Mouse (Mus musculus): Measurements from ENCODE around the gene Spink4. TPM values are rescaled to one million over a fixed set of nuclear protein-coding genes. Genes with fewer than 3 reads are reported as not detected.

The Spink4 gene
- not detected for total RNA-seq (2021)
- long read RNA-seq, experiment 1 = 0 reads
- long read RNA-seq, experiment 2 = 0 reads

GRCm38 (mm10) chr4:40919785-40920184, at the start of gene Spink4:
Gene Spink4 (plus strand): TSS chr4:40920052.
- intact Hi-C loops (cut with DNase I) = no loop called here
- DNase-seq (ENCODE audit: low spot score in 2 of 2) = no peak

- no peak for DNase-seq (ENCODE audit: low spot score in 2 of 2)
- intact Hi-C loops (cut with DNase I) = no loop called here
Observed at GRCm38 (mm10) chr4:40870206-40870605, 49.6 kb upstream of the Spink4 start.

GRCm38 (mm10) chr4:40872129-40872528, 47.7 kb upstream of the Spink4 start:
- intact Hi-C loops (cut with DNase I) = no loop called here
- no peak for DNase-seq (ENCODE audit: low spot score in 2 of 2)

GRCm38 (mm10) chr4:40873320-40873719, 46.5 kb upstream of the Spink4 start:
- intact Hi-C loops (cut with DNase I) = no loop called here
- DNase-seq (ENCODE audit: low spot score in 2 of 2) = no peak

DNA sequence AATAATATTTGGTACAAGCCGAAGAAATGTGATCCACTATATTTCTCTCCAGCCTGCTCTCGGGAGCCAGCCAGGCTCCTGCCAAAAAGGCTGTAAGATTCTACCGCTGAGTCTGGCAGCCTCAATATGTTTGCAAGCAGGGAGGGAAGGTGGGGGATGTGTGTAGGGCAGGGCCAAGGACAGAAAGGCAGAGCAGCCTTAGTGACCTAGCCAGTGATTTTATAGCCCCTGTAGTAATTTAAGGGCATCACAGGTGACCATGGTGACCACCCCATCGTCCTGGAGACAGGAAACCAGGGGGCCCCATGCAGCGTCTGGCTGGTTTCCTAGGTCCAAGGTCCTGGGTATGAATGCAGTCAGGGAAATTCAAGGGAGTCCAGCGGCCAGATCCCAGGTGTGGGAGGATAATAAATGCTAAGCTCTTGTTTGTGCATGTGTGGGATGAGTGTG, 45.7 kb upstream of the Spink4 start:
- intact Hi-C loops (cut with DNase I) = no loop called here
- DNase-seq (ENCODE audit: low spot score in 2 of 2) = no peak

- intact Hi-C loops (cut with DNase I) = no loop called here
- no peak for DNase-seq (ENCODE audit: low spot score in 2 of 2)
Observed at GRCm38 (mm10) chr4:40874794-40875552, 44.9 kb upstream of the Spink4 start.

GRCm38 (mm10) chr4:40875842-40876241, 44.0 kb upstream of the Spink4 start:
- DNase-seq (ENCODE audit: low spot score in 2 of 2) = peak; percentile 81 to 84
- intact Hi-C loops (cut with DNase I) = no loop called here

DNA sequence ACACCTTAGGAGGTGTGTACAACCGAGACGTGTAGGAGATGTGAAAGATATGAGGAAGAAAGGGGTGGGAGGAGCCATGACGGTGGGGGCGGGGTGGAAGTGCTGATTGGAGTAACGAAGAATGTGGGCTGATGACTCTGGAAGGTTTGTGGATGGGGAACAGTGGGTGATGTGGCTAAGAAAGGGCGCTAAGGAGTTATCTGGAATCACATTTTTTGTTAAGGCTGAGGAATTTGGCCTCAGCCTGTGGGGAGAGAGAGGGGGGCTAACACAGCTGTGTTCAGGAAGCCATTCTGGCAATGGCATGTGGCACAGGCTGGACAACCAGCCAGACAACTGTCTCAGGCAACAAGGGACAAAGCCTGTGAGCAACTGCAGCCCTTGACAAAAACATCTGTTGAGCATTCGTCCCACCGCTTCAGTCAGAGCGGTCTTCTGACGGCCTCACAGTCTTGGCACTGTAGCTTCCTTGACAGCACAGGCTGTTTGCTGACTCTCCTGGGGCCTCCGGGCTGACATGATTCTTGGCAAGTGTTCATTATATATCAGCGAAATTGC, 43.0 kb upstream of the Spink4 start:
- intact Hi-C loops (cut with DNase I) = no loop called here
- DNase-seq (ENCODE audit: low spot score in 2 of 2) = no peak

DNA sequence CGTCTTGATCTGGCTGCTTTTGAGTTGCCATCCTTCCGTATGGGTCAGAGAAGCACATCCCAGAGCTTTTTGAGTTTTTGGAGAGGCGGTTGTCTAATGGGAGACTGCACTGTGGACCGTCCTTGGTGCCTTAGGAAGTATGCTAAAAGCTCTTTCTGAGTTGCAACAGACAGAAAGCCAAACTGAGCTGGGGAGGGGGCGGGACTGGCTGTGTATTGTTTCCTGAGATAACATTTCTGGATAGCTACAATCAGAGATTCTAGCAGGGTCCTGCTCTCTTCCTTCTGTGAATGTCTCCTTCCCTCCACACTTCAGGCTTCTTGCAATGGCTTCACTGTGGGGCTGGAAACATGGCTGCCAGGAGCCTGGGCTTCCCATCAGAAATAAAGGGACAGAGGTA, 42.3 kb upstream of the Spink4 start:
- intact Hi-C loops (cut with DNase I) = no loop called here
- DNase-seq (ENCODE audit: low spot score in 2 of 2) = no peak

DNA sequence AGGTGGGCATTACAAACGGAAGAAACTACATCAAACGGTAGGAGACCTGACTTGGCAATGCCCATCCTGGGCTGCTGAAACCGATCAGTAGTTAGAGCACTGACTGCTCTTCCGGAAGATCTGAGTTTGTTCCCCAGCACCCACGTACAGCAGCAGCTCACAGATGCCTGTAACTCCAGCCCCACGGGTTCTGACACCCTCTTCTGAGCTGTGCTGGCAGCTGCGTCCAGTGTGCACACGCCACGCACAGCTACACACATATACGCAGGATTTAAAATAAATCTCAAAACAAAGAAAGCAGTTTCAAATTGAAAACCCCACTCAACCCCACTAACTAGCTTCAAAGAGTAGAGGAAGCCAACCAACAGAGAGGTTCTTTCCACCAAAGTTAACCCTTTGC, 36.7 kb upstream of the Spink4 start:
- intact Hi-C loops (cut with DNase I) = loop anchor here (10.0 kb wide), 1 partner anchor 142 kb away; no protein-coding TSS in a partner anchor
- DNase-seq (ENCODE audit: low spot score in 2 of 2) = peak in 1 of 2 experiments; percentile 44

DNA sequence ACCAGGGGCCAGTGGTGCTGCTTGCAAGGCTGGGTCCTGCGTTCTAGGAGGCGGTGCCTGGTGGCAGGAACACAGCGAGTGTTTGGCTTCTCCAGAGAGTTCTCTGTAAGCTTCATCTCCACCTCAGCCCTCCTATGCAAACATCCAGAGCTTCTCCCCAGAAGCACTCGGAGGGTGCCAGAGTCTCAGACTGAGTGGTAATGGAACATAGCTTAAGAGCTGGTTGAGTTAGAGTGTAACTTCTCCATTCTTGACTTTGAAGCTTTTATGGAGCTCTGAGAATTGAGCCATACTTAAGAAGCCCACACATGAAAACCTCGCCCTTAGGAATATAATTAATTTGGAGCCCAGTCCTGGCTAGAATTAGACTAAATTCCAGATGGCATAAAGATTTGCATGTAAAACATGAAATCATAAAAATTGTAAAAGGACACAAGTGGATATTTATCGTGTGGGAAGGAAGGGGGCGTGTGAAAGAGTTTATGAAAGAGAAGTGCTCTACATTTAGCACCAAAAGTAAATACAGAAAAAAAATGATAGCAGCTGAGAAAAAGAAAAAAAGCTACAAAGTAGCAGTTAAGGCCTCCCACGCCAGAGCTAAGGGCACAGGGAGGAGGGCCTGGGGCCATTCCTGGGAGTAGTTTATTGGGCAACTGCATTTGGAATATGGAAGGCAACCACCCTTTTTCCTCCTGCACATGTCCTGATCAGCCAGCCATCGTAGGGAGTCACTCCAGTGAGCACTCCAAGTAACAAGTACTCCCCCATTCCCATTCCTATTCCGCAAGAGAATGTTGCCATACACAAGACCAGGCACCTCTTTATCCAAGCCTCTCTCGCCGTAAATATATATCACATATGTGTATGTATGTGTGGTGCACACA, 35.3 kb upstream of the Spink4 start:
- intact Hi-C loops (cut with DNase I) = loop anchor here (10.0 kb wide), 1 partner anchor 140 kb away; no protein-coding TSS in a partner anchor
- peak; percentile 32 to 53 for DNase-seq (ENCODE audit: low spot score in 2 of 2)

DNA sequence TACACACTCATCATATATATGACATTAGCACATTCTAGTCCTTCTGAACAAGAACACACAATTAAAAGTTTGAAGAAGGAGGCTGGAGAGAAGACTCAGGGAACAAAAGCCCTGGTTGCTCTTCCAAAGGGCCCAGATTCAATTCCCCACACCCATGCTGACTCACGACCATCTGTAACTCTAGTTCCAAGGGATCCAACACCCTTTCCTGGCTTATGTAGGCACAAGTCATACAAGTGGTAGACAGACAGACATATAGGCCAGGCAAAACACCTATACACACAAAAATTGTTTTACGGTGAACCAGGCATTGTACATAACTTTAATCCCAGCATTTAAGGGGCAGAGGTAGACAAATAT, 34.7 kb upstream of the Spink4 start:
- no peak for DNase-seq (ENCODE audit: low spot score in 2 of 2)
- intact Hi-C loops (cut with DNase I) = loop anchor here (10.0 kb wide), 1 partner anchor 140 kb away; no protein-coding TSS in a partner anchor

DNA sequence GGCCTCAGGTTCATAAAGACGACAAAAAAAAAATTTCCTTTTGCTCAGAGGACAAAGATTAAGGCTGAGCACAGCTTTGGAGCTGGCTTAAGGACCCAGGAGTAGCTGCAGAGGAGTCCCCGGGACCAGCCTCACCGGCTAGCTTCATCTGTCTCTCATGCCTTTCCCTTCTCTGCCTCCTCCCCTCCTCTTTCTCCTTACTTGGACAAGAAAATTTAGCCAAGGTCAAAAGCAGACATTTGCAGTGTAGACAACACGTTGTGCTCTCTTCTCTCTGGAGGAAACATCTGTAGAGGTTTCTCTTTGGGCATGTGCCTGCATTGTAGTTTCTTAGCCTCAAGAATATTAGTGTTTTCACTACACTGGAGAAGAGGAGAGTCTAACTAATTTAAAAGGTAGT, 34.0 kb upstream of the Spink4 start:
- intact Hi-C loops (cut with DNase I) = loop anchor here (10.0 kb wide), 1 partner anchor 139 kb away; no protein-coding TSS in a partner anchor
- no peak for DNase-seq (ENCODE audit: low spot score in 2 of 2)

- intact Hi-C loops (cut with DNase I) = loop anchor here (10.0 kb wide), 1 partner anchor 136 kb away; no protein-coding TSS in a partner anchor
- DNase-seq (ENCODE audit: low spot score in 2 of 2) = no peak
Observed at GRCm38 (mm10) chr4:40888839-40889238, 31.0 kb upstream of the Spink4 start.

GRCm38 (mm10) chr4:40889252-40889651, 30.6 kb upstream of the Spink4 start:
- DNase-seq (ENCODE audit: low spot score in 2 of 2) = no peak
- intact Hi-C loops (cut with DNase I) = loop anchor here (10.0 kb wide), 1 partner anchor 136 kb away; no protein-coding TSS in a partner anchor

DNA sequence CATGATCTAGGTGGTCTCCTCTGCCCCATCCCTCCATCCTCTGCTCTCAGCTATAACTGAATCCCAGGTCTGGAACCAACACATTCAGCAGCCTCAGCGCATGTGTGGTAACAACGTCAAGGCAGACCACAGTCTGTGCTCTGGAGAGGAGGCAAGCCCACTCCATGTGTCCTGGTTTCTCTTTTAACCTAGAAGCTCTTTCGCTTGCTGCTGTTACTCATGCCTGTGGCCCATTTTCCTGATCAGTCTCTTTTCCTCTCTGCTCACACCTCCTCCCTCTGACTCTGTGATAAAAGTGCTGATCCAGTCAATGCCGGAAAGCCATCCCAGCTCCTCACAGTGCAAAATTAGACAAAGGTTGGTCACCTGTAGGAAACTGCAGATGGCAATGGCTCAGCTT, 29.9 kb upstream of the Spink4 start:
- intact Hi-C loops (cut with DNase I) = loop anchor here (10.0 kb wide), 1 partner anchor 135 kb away; no protein-coding TSS in a partner anchor
- no peak for DNase-seq (ENCODE audit: low spot score in 2 of 2)

DNA sequence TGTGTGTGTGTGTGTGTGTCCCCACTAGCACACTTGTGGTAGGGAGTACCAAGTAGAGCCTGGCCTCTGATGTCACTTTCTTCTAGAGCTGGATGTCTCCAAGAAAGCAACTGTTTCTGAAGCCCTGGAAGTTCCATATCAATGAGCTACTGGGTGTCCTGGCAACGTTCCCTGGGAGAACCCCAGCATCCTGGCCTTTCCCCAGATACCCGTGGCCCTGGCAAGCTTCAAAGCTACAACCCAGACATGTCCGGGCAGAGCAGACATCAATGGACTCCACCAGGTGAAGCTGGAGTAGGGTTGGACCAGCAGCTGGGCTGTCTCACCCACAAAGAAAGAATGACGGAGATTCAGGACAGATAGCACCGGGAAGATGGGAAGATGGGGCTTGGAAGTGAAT, 28.6 kb upstream of the Spink4 start:
- no peak for DNase-seq (ENCODE audit: low spot score in 2 of 2)
- intact Hi-C loops (cut with DNase I) = no loop called here

DNA sequence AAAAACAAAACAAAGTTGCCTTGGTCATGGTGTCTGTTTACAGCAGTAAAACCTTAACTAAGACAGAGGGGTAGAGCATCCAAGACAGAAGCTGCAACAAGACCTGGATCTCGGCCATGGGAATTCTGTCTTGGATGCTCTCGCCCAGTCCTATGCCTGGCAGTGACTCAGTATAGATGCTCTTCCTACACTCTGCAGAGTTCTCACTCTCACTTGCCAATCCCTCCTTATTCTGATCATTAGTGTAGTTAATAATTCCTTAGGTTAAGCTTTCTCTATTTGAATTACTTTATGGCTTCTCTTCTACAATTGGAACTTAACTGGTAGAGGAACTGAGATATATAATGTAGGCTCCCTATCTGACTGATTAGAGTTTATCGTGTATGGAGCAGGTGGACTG, 24.7 kb upstream of the Spink4 start:
- DNase-seq (ENCODE audit: low spot score in 2 of 2) = no peak
- intact Hi-C loops (cut with DNase I) = no loop called here

- intact Hi-C loops (cut with DNase I) = no loop called here
Observed at GRCm38 (mm10) chr4:40895646-40896045, 24.2 kb upstream of the Spink4 start.

More at GRCm38 (mm10) chr4:40895646-40896045, 24.2 kb upstream of the Spink4 start:
- DNase-seq (ENCODE audit: low spot score in 2 of 2) = no peak

Measured in left cerebral cortex, postnatal 14 days (tissue).